Mouse (Mus musculus) liver, adult 2 months (tissue): ENCODE data around the gene Med24. TPM values are rescaled to one million over a fixed set of nuclear protein-coding genes. Genes with fewer than 3 reads are reported as not detected.

Source experiments
- DNase-seq: peaks from one replicate; pipeline ENCODE4 v3.0.0-alpha.2; 2011; ENCODE audit warnings: low read depth, low spot score; ENCODE audit errors: extremely low read depth
- H3K27ac ChIP-seq: fragments of 200-500 bp; replicated peaks from 2 replicates; pipeline ENCODE4 v1.5.1; 2012; ENCODE audit warnings: low read depth, mild to moderate bottlenecking, control low read depth, inconsistent platforms, low read length; ENCODE audit not compliant: insufficient read depth
- H3K27me3 ChIP-seq: fragments of 200-500 bp; 2 replicates; pipeline ENCODE4 v1.6.1; 2012; ENCODE audit warnings: mild to moderate bottlenecking, moderate library complexity, low read length, inconsistent platforms; ENCODE audit not compliant: control insufficient read depth, insufficient read depth
- H3K36me3 ChIP-seq: fragments of 200-500 bp; 2 replicates; pipeline ENCODE4 v1.6.1; 2012; ENCODE audit warnings: low read length, inconsistent platforms; ENCODE audit not compliant: control insufficient read depth, insufficient read depth
- H3K4me1 ChIP-seq: fragments of 200-500 bp; 2 replicates; pipeline ENCODE4 v1.6.1; 2011; ENCODE audit warnings: low read length; ENCODE audit not compliant: control insufficient read depth, insufficient read depth
- H3K4me3 ChIP-seq: fragments of 200-500 bp; 2 replicates; pipeline ENCODE4 v1.5.1; 2011; ENCODE audit warnings: low read depth, mild to moderate bottlenecking, control low read depth, low read length, moderate library complexity; ENCODE audit not compliant: insufficient read depth
- H3K79me2 ChIP-seq: fragments of 200-500 bp; 2 replicates; pipeline ENCODE4 v1.6.1; 2012; ENCODE audit warnings: inconsistent platforms, mild to moderate bottlenecking, low read length, moderate library complexity; ENCODE audit not compliant: control insufficient read depth, insufficient read depth
- H3K9ac ChIP-seq: fragments of 200-500 bp; 2 replicates; pipeline ENCODE4 v1.6.1; 2012; ENCODE audit warnings: low read depth, mild to moderate bottlenecking, control low read depth, inconsistent platforms, low read length
- CTCF ChIP-seq: fragments of 200-500 bp; IDR thresholded peaks from 2 replicates; pipeline ENCODE4 v1.5.1; 2011; ENCODE audit warnings: low read depth, low read length, control low read depth
- POLR2A ChIP-seq: fragments of 200-500 bp; IDR thresholded peaks from 2 replicates; pipeline ENCODE4 v1.6.1; 2011; ENCODE audit warnings: low read length, control low read depth; ENCODE audit not compliant: insufficient read depth; ENCODE audit errors: extremely low read depth
- WGBS: fragments of 180-500 bp; shearing (Covaris S2); methylation state at CpG from one replicate; pipeline ENCODE4 v1.1.7; 2018; 5-methylcytosine and 5-hydroxymethylcytosine counted together
- polyA plus RNA-seq: library from polyadenylated mRNA; depleted of rRNA; stranded (reverse); fragments of >200 nt; gene quantifications from 2 replicates; pipeline ENCODE4 v1.2.3, GENCODE M21; 2012
- total RNA-seq: library from RNA; depleted of rRNA; stranded (reverse); fragments of >200 nt; gene quantifications from 2 replicates; pipeline ENCODE4 v1.2.3, GENCODE M21; 2014

Med24 gene
- total and polyA plus RNA-seq, 2 experiments: 3.9 to 23.2 TPM

DNA sequence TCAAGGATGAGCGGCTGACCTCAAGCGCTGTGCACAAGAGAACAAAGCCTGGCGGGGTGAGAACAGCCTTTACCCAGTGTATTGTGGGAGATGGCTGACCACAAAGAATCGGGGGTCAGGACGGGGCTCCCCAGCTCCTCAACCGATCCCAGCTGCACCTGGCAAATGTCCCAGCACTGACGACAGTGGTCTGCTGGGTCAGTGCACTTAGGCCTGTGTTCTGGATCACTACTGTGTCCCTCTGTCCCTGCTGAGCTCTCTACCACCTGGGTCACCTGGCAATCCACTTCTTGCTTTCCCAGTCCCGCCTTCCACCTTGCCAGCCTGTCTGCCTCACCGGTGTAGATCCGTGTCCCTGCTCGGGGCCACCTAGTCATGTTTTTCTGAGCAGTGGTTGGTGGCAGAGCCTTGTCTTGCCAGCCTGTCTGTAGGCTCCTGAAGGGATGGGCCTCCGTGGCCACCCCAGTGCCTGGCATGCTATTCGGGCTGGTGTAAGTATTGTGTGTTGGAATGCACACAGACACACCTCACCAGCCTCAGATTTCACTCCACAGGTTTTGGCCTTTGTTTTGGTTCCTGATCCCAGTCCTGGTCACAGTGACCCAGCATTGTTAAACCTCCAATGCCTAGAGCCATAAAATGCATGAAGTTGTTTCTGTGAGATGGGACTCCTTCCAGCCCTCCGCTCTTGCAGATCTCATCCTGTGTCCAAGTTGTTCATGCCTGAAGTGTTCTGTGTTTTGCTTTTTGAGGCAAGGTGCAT lies 32.6 kb downstream of the Med24 start:
- WGBS: 79% methylated on average over 14 of the region's 14 CpGs
- H3K4me3 ChIP-seq: no peak overlapping the region
- no peaks in the 10 kb centered on the region for H3K4me1 ChIP-seq
- DNase-seq: no peak
- H3K27me3 ChIP-seq: no peaks in the 10 kb centered on the region
- H3K9ac ChIP-seq: no peak overlapping the region
- no peaks in the 10 kb centered on the region for H3K79me2 ChIP-seq
- H3K36me3 ChIP-seq: peaks cover 16% of the 10 kb centered on the region
- TF ChIP-seq POLR2A (no peak), CTCF (no peak)
- H3K27ac ChIP-seq: no peak overlapping the region

DNA sequence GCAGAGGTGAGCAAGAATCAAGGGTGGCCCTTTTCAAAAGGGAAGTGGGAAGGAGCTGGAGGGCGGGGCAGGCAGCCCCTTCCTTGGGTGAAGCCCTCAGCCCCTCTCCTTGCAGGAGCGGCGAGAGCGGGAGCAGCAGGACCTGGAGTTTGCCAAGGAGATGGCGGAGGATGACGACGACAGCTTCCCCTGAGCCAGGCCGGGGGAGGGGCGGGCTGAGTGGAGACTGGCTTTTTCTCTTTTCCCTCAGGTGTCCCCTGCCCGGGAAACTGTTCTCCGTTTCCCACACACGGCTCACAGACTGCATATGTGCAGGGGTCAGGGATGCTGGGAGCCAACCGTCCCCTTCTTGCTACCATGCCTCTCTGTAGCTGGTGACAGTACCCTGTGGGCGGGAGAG lies 33.8 kb downstream of the Med24 start:
- Histone ChIP-seq H3K4me1 (no peaks in the 10 kb centered on the region), H3K27me3 (no peaks in the 10 kb centered on the region), H3K4me3 (no peak overlapping the region), H3K79me2 (no peaks in the 10 kb centered on the region), H3K9ac (no peak overlapping the region), H3K27ac (no peak overlapping the region), H3K36me3 (peaks cover 28% of the 10 kb centered on the region)
- no peak for TF ChIP-seq POLR2A
- TF ChIP-seq CTCF: no peak
- 84% methylated on average over 14 of the region's 14 CpGs for WGBS
- no peak for DNase-seq

GRCm38 (mm10) chr11:98694301-98694700 lies 34.9 kb downstream of the Med24 start:
- Histone ChIP-seq H3K4me1 (no peaks in the 10 kb centered on the region), H3K36me3 (peaks cover 35% of the 10 kb centered on the region), H3K9ac (no peak overlapping the region), H3K79me2 (no peaks in the 10 kb centered on the region), H3K27me3 (no peaks in the 10 kb centered on the region), H3K4me3 (no peak overlapping the region), H3K27ac (no peak overlapping the region)
- DNase-seq: no peak
- WGBS: 85% methylated on average over 9 of the region's 9 CpGs
- TF ChIP-seq POLR2A: no peak
- no peak for TF ChIP-seq CTCF

GRCm38 (mm10) chr11:98693746-98694145 lies 35.5 kb downstream of the Med24 start:
- peaks cover 37% of the 10 kb centered on the region for H3K36me3 ChIP-seq
- TF ChIP-seq CTCF (no peak), POLR2A (no peak)
- no peak for DNase-seq
- no peak overlapping the region for H3K9ac ChIP-seq
- 90% methylated on average over 9 of the region's 9 CpGs for WGBS
- H3K4me1 ChIP-seq: no peaks in the 10 kb centered on the region
- H3K79me2 ChIP-seq: no peaks in the 10 kb centered on the region
- H3K27me3 ChIP-seq: no peaks in the 10 kb centered on the region
- H3K27ac ChIP-seq: no peak overlapping the region
- H3K4me3 ChIP-seq: no peak overlapping the region

DNA sequence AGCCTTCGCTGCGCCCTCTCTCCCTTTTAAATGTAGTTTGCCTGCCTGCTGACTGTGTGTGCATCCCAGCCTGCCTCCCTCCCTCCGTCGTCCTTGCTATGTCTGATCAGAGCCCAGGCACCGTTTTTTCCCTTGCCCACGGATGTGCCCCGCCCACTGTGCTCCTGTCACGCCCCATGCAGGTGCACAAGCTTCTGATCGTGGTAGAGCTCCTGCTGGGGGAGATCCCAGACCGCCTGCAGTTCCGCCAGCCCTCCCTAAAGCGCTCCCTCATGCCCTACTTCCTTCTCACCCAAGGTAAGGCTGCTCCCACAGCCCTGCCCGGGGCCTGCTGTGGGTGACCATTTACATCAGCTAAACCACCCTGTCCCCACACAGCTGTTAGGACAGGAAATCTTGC lies 36.0 kb downstream of the Med24 start:
- no peak overlapping the region for H3K4me3 ChIP-seq
- no peak overlapping the region for H3K9ac ChIP-seq
- no peak overlapping the region for H3K27ac ChIP-seq
- peaks cover 37% of the 10 kb centered on the region for H3K36me3 ChIP-seq
- H3K4me1 ChIP-seq: no peaks in the 10 kb centered on the region
- TF ChIP-seq CTCF (no peak), POLR2A (no peak)
- no peaks in the 10 kb centered on the region for H3K27me3 ChIP-seq
- no peak for DNase-seq
- 81% methylated on average over 13 of the region's 13 CpGs for WGBS
- no peaks in the 10 kb centered on the region for H3K79me2 ChIP-seq

DNA sequence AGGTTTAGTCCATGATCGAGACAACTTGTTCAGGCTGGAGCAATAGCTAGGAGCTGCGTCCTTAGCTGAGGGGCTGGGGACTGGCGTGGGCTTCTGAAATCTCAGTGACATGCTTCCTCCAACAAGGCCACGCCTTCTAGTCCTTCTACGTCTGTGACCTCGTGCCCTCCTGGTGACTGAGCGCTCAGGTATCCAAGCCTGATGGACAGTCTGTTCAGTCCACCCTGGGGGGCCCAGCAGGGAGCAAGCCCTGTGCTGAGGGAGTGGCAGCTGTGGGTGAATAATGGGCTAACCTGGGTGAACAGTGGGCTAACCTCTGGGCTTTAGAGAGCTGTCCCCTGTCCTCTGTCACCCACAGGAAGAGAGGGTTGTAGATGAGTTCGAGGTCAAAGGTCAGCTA lies 41.2 kb downstream of the Med24 start:
- no peak for DNase-seq
- Histone ChIP-seq H3K27me3 (no peaks in the 10 kb centered on the region), H3K79me2 (peaks cover 3% of the 10 kb centered on the region; the same call in 1 of the 2 replicates), H3K9ac (no peak overlapping the region), H3K4me1 (peaks cover 5% of the 10 kb centered on the region), H3K36me3 (peaks cover 40% of the 10 kb centered on the region), H3K27ac (no peak overlapping the region), H3K4me3 (no peak overlapping the region)
- TF ChIP-seq CTCF: no peak
- TF ChIP-seq POLR2A: no peak
- 83% methylated on average over 8 of the region's 8 CpGs for WGBS
